Mouse (Mus musculus) megakaryocyte, embryonic 14.5 days (primary cell): ENCODE data around the gene Ahcyl2.

Experiments
- FLI1 ChIP-seq: IDR thresholded peaks from 2 replicates; pipeline ENCODE4 v1.6.1; 2012; ENCODE audit warnings: low read length, inconsistent platforms, mixed read lengths
- GATA1 ChIP-seq: IDR thresholded peaks from 3 replicates; pipeline ENCODE4 v1.6.1; 2012; ENCODE audit warnings: mixed read lengths, low read length, inconsistent platforms, borderline replicate concordance

- TF ChIP-seq GATA1 (no peak), FLI1 (no peak)
Observed at GRCm38 (mm10) chr6:29876782-29877181, 109.0 kb downstream of the Ahcyl2 start.
